Mouse (Mus musculus) lung, postnatal 4 days (tissue): ENCODE measurements around the gene Wnk4.
A peak's percentile ranks its signal among the peaks of the same experiment; 100 is the strongest.

Experiments
- DNase-seq, 2 experiments: peaks; one replicate each; pipeline ENCODE4 v3.0.0; 2021

Gene Wnk4

GRCm38 (mm10) chr11:101245855-101246701, 14.3 kb upstream of the Wnk4 start, which contains the start of gene Ramp2:
Gene Ramp2, plus strand, starts transcription at chr11:101246028.
- peak; percentile 80 to 89 for DNase-seq

- DNase-seq: no peak
Observed at GRCm38 (mm10) chr11:101246702-101247012, 13.7 kb upstream of the Wnk4 start.

- DNase-seq: no peak
Observed at GRCm38 (mm10) chr11:101247521-101248030, 12.8 kb upstream of the Wnk4 start.

- peak; percentile 77 to 81 for DNase-seq
Observed at GRCm38 (mm10) chr11:101248258-101248994, 11.9 kb upstream of the Wnk4 start.

- DNase-seq: no peak
Observed at GRCm38 (mm10) chr11:101251031-101251430, 9.3 kb upstream of the Wnk4 start.

- DNase-seq: no peak
Observed at GRCm38 (mm10) chr11:101252941-101253340, 7.4 kb upstream of the Wnk4 start.

- peak; percentile 90 to 92 for DNase-seq
Observed at GRCm38 (mm10) chr11:101253613-101254389, 6.6 kb upstream of the Wnk4 start, which contains the start of gene Vps25. Gene Vps25, plus strand, starts transcription at chr11:101253707.

- DNase-seq: no peak
Observed at GRCm38 (mm10) chr11:101255826-101256775, 4.3 kb upstream of the Wnk4 start.

- peak in 1 of 2 experiments; percentile 46 for DNase-seq
Observed at GRCm38 (mm10) chr11:101259261-101259712, 1.1 kb upstream of the Wnk4 start.

- peak in 1 of 2 experiments; percentile 33 for DNase-seq
Observed at GRCm38 (mm10) chr11:101260826-101261380, 536 bp downstream of the Wnk4 start.

GRCm38 (mm10) chr11:101262272-101262967, 2.1 kb downstream of the Wnk4 start:
- no peak for DNase-seq

GRCm38 (mm10) chr11:101263138-101263988, 3.0 kb downstream of the Wnk4 start:
- DNase-seq: no peak

- no peak for DNase-seq
Observed at GRCm38 (mm10) chr11:101263989-101264280, 3.6 kb downstream of the Wnk4 start.

- DNase-seq: no peak
Observed at GRCm38 (mm10) chr11:101264954-101265471, 4.6 kb downstream of the Wnk4 start.

GRCm38 (mm10) chr11:101265906-101266305, 5.5 kb downstream of the Wnk4 start:
- no peak for DNase-seq

GRCm38 (mm10) chr11:101269577-101270116, 9.3 kb downstream of the Wnk4 start:
- DNase-seq: peak in 1 of 2 experiments; percentile 36

GRCm38 (mm10) chr11:101272446-101272845, 12.1 kb downstream of the Wnk4 start:
- DNase-seq: no peak

GRCm38 (mm10) chr11:101275309-101275708, 14.9 kb downstream of the Wnk4 start:
- DNase-seq: no peak
